Mouse (Mus musculus) ovary, postnatal 10 days (tissue): ENCODE measurements around the gene Glrx5.

Experiments
- DNase-seq: peaks from one replicate; pipeline ENCODE4 v3.0.0; 2022; ENCODE audit warnings: low spot score

The Glrx5 gene

DNA sequence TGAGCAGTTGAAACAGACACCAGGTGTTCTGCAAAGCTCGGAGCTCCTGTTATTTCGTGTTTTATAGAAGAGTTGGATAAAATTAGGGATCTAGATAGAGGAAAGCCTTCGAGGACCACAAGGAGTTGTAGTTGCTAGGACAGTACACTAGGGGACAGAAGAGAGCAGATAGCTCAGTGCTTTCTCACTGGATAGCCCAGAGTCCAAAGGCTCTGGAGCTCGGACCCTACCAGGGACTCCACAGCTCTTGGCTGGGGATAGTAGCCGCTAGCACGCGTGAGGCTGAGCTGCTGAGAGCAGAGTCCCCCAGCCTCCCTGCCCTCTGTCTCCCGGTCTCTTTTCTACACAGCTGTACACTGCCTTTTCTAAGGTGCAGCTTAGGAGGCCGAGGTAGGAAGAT lies 41.2 kb downstream of the Glrx5 start:
- no peak for DNase-seq

DNA sequence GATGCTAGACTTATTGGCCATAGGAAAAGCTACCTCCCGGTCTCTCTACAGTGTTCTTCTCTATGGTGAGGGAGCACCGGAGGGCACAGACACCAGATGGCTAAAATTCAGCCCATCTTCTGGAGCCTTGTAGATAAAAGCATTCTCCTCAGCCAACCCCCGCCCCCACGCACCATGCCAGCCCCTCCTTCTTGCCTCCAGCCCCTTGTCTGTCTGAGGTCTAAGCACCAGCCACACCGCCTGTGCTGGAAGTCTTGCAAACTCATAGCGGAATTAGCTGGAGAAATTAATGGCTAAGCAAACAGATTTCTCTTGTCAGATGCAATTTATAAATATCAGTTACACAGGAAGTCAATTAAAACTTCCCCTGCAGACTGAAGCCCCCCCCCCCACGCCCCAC lies 43.0 kb downstream of the Glrx5 start:
- no peak for DNase-seq

DNA sequence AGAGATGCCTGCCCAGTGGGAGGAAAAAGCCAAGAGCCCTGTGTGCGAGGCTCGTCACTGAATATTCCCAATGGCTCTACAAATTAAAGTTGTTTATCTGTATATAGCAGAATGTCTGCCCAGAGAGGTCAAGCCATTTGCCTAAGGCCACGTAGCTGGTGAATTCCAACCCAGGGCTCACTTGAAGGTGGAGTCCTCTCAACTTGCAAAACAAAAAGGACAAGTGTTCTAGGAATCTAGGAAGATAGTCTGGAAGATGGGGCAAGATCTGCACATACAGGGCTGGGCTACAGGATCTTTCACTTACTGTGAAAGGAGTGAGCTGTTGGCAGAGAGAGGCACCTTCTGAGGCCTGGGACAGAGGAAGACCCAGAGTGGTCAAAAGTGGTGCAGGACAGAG lies 44.0 kb downstream of the Glrx5 start:
- DNase-seq = no peak

DNA sequence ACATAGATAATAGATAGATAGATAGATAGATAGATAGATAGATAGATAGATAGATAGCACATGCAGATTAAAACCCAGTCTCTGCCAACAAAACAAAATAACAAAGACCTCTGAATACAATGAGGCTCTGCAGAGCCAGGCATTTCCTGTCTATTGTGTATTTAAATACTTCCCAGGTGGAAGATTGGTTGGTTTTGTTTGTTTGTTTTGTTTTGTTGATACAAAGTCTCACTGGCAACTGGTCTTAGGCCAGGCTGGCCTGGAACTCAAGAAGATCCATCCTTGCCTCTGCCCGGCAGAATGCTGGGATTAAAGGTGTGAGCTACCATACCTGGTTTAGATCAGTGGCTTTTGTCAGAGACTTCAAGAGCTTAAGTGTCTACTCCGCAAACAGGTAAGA lies 44.7 kb downstream of the Glrx5 start:
- DNase-seq = no peak

DNA sequence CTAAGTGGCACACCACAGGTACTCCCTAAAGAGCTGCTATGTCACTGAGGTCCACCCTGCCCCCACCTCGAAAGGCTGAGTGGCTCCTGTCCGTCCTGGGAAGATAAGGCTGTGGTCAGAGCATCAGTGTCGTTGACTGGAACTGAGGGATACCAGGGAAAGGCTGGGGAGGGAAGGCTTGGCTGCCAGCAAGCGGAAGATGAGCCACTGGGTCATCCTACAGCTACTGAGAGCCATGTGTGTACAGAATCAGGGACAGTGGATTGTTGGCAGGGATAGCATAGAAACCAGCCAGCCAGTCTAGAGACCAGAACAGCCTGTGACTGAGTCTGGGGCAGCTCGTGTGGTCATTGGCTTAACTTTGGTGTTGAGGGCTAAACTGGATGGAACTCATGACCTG lies 51.7 kb downstream of the Glrx5 start:
- no peak for DNase-seq

DNA sequence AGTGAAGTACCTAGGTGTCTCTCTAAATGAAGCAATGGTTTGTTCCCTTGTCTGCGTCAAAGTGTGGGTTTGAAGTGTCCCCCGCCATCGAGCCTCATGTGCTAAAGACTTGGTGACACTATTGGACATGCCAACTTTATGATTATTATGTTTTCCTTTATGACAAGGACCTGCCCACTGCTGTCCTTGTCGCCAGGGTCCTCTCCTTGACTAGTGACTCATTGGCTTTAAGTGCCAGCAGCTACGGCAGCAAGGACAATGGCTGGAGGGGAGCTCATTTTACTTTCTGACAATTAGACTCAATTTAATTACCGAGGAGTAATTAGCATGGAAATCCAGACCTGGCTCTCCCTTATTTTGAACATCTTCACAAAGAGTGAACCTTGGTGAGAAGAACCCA lies 52.3 kb downstream of the Glrx5 start:
- DNase-seq = no peak

DNA sequence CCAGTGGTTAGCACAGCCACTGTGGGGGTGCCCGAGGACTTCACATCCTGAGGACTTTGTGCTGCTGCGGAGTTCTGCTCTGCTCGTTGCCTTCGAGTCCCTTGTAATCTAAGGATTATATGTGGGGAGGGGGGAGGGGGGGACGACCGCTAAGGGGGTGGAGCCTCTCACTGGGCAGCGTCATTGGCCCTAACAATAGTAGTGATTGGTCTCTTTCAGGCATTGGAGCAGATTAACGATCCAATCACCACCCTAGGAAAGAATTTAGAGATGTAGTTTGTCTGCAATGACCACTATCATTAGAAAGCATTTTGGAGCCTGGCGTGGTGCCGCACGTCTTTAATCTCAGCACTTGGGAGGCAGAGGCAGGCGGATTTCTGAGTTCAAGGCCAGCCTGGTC lies 52.8 kb downstream of the Glrx5 start:
- DNase-seq = no peak

DNA sequence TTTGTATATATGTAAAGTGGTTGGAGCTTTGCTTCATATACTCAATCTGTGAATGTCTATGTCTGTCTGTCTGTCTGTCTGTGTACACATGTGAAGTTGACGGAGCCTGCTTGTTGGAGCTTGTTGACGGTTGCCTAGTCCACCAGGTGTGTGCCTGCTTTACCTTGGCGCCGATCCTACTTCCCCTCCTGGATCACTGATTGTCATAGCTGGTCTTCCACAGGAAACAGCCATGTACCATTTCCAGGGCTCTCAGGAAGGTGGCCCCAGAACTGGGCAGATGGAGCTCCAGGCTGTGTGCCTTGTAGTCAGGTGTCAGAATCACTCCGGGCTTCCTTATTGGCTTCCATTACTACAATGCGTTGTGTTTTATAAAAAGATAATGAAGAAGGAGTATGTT lies 54.3 kb downstream of the Glrx5 start:
- no peak for DNase-seq

DNA sequence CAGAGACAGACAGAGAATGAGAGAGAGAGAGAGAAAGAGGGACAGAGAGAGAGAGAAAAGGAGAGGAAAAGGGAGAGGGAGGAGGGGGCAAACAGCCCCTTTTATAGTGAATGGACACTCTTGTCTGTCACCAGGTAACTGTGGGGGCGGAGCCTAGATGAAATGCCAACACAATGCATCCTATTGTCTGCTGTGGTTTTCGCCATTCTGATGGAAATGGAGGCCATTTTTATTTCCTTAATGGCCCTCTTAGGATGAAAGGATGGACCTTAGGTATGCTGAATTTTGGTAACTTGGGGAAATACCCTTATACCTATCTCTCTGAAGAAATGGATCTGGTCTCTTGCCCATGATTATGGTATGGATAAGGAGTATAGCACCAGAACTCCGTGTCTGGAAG lies 54.9 kb downstream of the Glrx5 start:
- no peak for DNase-seq

DNA sequence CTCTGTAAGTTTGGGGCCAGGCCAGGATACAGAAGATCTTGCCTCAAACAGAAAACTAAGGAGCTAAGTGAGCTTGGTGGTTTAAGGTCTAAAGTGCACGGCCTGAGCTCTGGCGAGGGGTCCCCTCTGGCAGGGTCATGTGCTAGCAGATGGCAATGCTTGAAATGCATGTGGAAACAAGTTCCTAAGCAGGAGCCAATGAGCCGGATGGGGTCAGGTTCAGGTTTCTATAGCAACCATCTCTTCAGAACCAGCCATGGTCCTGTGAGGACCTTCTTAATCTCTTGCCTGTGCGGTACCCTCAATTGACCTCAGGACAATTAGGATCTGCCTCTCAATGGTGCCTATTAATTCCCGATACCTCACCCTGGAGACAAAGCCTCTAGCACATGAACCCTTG lies 56.7 kb downstream of the Glrx5 start:
- no peak for DNase-seq

DNA sequence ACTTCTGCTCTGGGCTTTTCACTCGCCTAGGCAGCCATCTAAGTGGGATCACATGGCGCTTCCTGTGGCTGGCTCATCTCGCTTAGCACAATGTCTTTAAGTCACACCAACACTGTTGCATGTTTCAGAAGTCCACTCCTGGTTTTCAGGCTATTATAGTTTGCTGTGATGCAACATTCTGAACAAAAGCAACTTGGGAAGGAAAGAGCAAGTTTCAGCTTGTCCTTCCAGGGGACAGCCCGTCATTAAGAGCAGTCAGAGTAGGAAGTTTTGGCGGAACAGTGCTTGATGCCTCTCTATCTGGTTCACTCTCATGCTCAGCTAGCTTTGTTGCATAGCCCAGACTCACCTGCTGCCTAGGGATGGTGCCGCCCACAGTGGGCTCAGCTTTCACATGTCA lies 59.1 kb downstream of the Glrx5 start:
- DNase-seq = no peak
